Mouse (Mus musculus) hindbrain, embryonic 15.5 days (tissue): Measurements from ENCODE around the gene Tmem132d. TPM values are rescaled to one million over a fixed set of nuclear protein-coding genes. Genes with fewer than 3 reads are reported as not detected.

Experiments
- ATAC-seq: fragments of 200-750 bp; cut with Nextera tagmentation; 2 replicates; pipeline ENCODE4 v1.8.0; 2017; ENCODE audit warnings: low read depth, moderate number of reproducible peaks, moderate TSS enrichment; ENCODE audit not compliant: low FRiP score
- H3K27ac ChIP-seq: fragments of 300-500 bp; sonication (generic); replicated peaks from 2 replicates; pipeline ENCODE4 v1.5.1; 2015; ENCODE audit warnings: mild to moderate bottlenecking, inconsistent platforms
- H3K27me3 ChIP-seq: fragments of 300-500 bp; sonication (generic); 2 replicates; pipeline ENCODE4 v1.6.1; 2015; ENCODE audit warnings: control low read depth, inconsistent platforms
- H3K36me3 ChIP-seq: fragments of 300-500 bp; sonication (generic); 2 replicates; pipeline ENCODE4 v1.6.1; 2015; ENCODE audit warnings: control low read depth, inconsistent platforms
- H3K4me1 ChIP-seq: fragments of 300-500 bp; sonication (generic); replicated peaks from 2 replicates; pipeline ENCODE4 v1.6.1; 2015; ENCODE audit warnings: control low read depth, inconsistent platforms
- H3K4me2 ChIP-seq: fragments of 300-500 bp; sonication (generic); 2 replicates; pipeline ENCODE4 v1.6.1; 2015; ENCODE audit warnings: moderate library complexity, mild to moderate bottlenecking, inconsistent platforms
- H3K4me3 ChIP-seq: fragments of 300-500 bp; sonication (generic); 2 replicates; pipeline ENCODE4 v1.5.1; 2015; ENCODE audit warnings: mild to moderate bottlenecking, inconsistent platforms
- H3K9ac ChIP-seq: fragments of 300-500 bp; sonication (generic); 2 replicates; pipeline ENCODE4 v1.6.1; 2015; ENCODE audit warnings: inconsistent platforms
- H3K9me3 ChIP-seq: fragments of 300-500 bp; sonication (generic); 2 replicates; pipeline ENCODE4 v1.6.1; 2016; ENCODE audit warnings: control low read depth, inconsistent platforms
- WGBS: fragments of 180-500 bp; shearing (Covaris S2); methylation state at CpG from one replicate; pipeline ENCODE4 v1.1.7; 2015; 5-methylcytosine and 5-hydroxymethylcytosine counted together
- polyA plus RNA-seq: library from polyadenylated mRNA; unstranded; fragments of >200 nt; fragmentation: Nextera tagmentation; extraction: Ambion mirVana; gene quantifications from 2 replicates; pipeline ENCODE4 v1.2.1, GENCODE M21; 2015

Gene Tmem132d
- polyA plus RNA-seq, 1 experiment from 2014 or later, result 6.3 TPM

DNA sequence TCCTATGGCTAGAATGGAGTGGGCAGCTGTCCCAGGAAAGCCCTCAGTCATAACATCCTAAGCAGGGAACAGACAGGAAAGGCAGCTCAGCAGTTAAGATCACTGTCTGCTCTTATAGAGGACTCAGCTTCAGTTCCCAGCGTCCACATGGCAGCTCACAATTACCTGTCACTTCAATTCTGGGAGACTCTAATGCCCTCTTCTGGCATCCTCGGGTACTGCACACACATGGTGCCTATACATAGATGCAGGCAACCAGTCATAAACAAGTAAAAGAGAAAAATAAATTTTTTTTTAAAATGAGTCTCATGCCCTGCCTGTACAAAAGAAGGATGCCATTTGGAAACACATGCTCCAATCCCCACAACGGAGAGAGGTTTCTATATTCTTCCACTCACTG, 28.7 kb downstream of the Tmem132d start:
- 90% methylated on average over 3 of the region's 3 CpGs for WGBS
- Histone ChIP-seq H3K36me3 (no peaks in the 10 kb centered on the region), H3K4me2 (no peak overlapping the region), H3K27me3 (no peaks in the 10 kb centered on the region), H3K9ac (no peak overlapping the region), H3K4me3 (no peak overlapping the region), H3K4me1 (no peaks in the 10 kb centered on the region), H3K9me3 (no peaks in the 10 kb centered on the region), H3K27ac (no peak overlapping the region)
- no peak for ATAC-seq

GRCm38 (mm10) chr5:128392372-128392771, 40.5 kb downstream of the Tmem132d start:
- H3K36me3 ChIP-seq, result no peaks in the 10 kb centered on the region
- H3K9ac ChIP-seq, result no peak overlapping the region
- no peak overlapping the region for H3K4me3 ChIP-seq
- H3K27ac ChIP-seq, result no peak overlapping the region
- peaks cover 6% of the 10 kb centered on the region; the same call in 1 of the 2 replicates for H3K4me1 ChIP-seq
- H3K9me3 ChIP-seq, result no peaks in the 10 kb centered on the region
- H3K4me2 ChIP-seq, result no peak overlapping the region
- ATAC-seq, result no peak
- WGBS, result 83% methylated on average over 3 of the region's 3 CpGs
- no peaks in the 10 kb centered on the region for H3K27me3 ChIP-seq

- no peak for ATAC-seq
- Histone ChIP-seq H3K4me1 (peaks cover 6% of the 10 kb centered on the region; the same call in 1 of the 2 replicates), H3K9me3 (no peaks in the 10 kb centered on the region), H3K27me3 (no peaks in the 10 kb centered on the region), H3K4me2 (no peak overlapping the region), H3K36me3 (no peaks in the 10 kb centered on the region), H3K9ac (no peak overlapping the region), H3K27ac (no peak overlapping the region), H3K4me3 (no peak overlapping the region)
- WGBS, result 56% methylated on average over 4 of the region's 4 CpGs
Measured at GRCm38 (mm10) chr5:128389665-128390064, 43.2 kb downstream of the Tmem132d start.

DNA sequence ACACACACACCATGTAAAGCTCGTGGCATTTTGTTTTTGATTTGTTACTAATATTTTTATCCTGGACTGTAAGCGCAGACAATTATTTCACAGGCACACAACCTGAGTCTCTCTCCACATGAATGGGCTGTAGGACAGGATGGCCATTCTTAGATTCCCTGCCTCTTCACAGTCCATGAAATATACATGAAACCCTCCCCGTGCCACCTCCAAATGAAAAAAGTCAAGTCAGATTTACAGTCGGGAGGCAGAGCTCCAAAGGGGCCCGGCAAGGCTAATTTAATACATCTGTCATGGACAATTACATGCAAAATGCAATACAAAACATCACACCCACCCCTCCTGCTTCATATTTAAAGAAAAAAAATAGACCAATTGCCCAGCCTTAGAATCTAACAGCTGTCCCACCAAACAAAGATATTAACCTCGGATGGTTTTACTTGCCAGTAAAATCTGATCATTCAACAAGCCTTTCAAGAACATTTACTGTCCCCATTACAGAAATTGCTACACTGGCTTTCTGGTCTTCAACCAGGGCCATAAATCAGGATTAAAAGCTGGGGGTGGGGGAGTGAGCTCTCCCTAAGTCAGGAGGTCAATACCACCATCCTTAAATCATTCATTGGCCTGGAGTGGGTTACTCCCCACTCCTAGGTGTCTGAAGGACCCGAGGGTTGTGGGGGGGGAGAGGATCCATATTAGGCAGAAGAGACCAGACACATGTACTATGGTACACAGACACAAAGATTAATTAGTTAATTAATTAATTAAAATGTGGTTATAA, 44.3 kb downstream of the Tmem132d start:
- no peak overlapping the region for H3K27ac ChIP-seq
- H3K4me2 ChIP-seq, result no peak overlapping the region
- H3K27me3 ChIP-seq, result no peaks in the 10 kb centered on the region
- no peaks in the 10 kb centered on the region for H3K36me3 ChIP-seq
- H3K9ac ChIP-seq, result no peak overlapping the region
- WGBS, result 41% methylated on average over 7 of the region's 7 CpGs
- no peaks in the 10 kb centered on the region for H3K9me3 ChIP-seq
- H3K4me3 ChIP-seq, result no peak overlapping the region
- no peak for ATAC-seq
- peaks cover 6% of the 10 kb centered on the region; the same call in 1 of the 2 replicates for H3K4me1 ChIP-seq

- no peak overlapping the region for H3K27ac ChIP-seq
- no peak overlapping the region for H3K4me3 ChIP-seq
- no peak overlapping the region for H3K9ac ChIP-seq
- no peak for ATAC-seq
- H3K4me2 ChIP-seq, result no peak overlapping the region
- no peaks in the 10 kb centered on the region for H3K27me3 ChIP-seq
- 92% methylated on average over 3 of the region's 3 CpGs for WGBS
- no peaks in the 10 kb centered on the region for H3K4me1 ChIP-seq
- no peaks in the 10 kb centered on the region for H3K36me3 ChIP-seq
- no peaks in the 10 kb centered on the region for H3K9me3 ChIP-seq
Measured at GRCm38 (mm10) chr5:128369814-128370213, 63.1 kb downstream of the Tmem132d start.

DNA sequence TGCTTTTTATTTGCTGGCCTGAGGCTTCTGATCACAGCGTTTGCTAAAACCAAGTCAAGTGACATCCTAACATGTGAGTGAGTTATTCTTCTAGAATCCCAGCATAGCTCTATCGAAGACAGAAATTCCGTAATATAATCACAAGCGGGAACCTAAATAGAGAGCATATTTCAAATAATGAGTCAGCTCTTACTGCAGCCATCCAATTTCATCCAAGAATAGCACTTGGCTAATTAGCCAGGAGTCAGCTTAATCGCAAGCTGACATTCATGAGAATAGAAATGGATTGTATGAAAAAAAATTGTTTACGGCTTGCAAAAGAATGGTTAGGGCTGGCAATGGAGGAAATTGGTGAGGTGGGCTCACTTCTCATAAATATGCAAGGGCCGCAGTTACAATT, 63.8 kb downstream of the Tmem132d start:
- Histone ChIP-seq H3K4me2 (no peak overlapping the region), H3K36me3 (no peaks in the 10 kb centered on the region), H3K27ac (no peak overlapping the region; the same call in 1 of the 2 replicates), H3K4me3 (no peak overlapping the region), H3K9me3 (no peaks in the 10 kb centered on the region), H3K9ac (no peak overlapping the region), H3K27me3 (no peaks in the 10 kb centered on the region), H3K4me1 (no peaks in the 10 kb centered on the region)
- WGBS, result 76% methylated on average over 7 of the region's 7 CpGs
- no peak for ATAC-seq

- no peaks in the 10 kb centered on the region for H3K4me1 ChIP-seq
- H3K27me3 ChIP-seq, result no peaks in the 10 kb centered on the region
- no peak overlapping the region for H3K27ac ChIP-seq
- 92% methylated on average over 3 of the region's 3 CpGs for WGBS
- no peaks in the 10 kb centered on the region for H3K36me3 ChIP-seq
- no peak overlapping the region for H3K4me3 ChIP-seq
- H3K4me2 ChIP-seq, result no peak overlapping the region
- no peaks in the 10 kb centered on the region for H3K9me3 ChIP-seq
- H3K9ac ChIP-seq, result no peak overlapping the region
- no peak for ATAC-seq
Measured at GRCm38 (mm10) chr5:128365261-128365985, 67.5 kb downstream of the Tmem132d start.

GRCm38 (mm10) chr5:128360946-128361675, 71.8 kb downstream of the Tmem132d start:
- H3K4me1 ChIP-seq, result no peaks in the 10 kb centered on the region
- H3K4me3 ChIP-seq, result no peak overlapping the region
- H3K36me3 ChIP-seq, result no peaks in the 10 kb centered on the region
- no peak overlapping the region for H3K9ac ChIP-seq
- 64% methylated on average over 23 of the region's 23 CpGs for WGBS
- no peaks in the 10 kb centered on the region for H3K9me3 ChIP-seq
- no peak overlapping the region for H3K4me2 ChIP-seq
- no peak overlapping the region for H3K27ac ChIP-seq
- no peak for ATAC-seq
- H3K27me3 ChIP-seq, result no peaks in the 10 kb centered on the region

GRCm38 (mm10) chr5:128348835-128349234, 84.0 kb downstream of the Tmem132d start:
- Histone ChIP-seq H3K4me3 (no peak overlapping the region), H3K27ac (no peak overlapping the region), H3K4me2 (no peak overlapping the region), H3K36me3 (no peaks in the 10 kb centered on the region), H3K9me3 (0 out of 2 replicates have a peak, but pooled peaks cover 5% of the 10 kb centered on the region), H3K9ac (no peak overlapping the region), H3K4me1 (no peaks in the 10 kb centered on the region), H3K27me3 (no peaks in the 10 kb centered on the region)
- WGBS, result 50% methylated on average over 2 of the region's 2 CpGs
- no peak for ATAC-seq

DNA sequence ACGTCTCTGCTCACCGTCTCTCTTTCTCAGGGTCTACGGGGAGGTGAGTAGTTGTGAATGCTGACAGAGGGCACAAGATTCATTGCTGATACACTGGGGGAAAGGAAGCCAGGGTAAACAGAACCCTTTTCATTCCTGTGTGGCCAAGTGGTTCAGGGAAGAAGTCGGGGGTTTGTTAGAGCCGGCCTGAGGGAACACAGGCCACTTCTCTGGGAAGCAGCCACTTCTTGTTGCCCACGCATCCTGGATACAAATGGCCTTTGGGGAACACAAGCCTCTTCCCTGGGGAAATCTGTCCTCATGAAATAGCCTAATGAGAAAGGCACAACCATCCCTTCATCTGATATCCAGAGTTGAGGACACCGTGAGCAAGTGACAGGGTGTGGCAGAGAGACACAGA, 96.0 kb downstream of the Tmem132d start:
- Histone ChIP-seq H3K4me3 (no peak overlapping the region), H3K4me2 (no peak overlapping the region), H3K27me3 (no peaks in the 10 kb centered on the region), H3K4me1 (peaks cover 10% of the 10 kb centered on the region; the same call in 1 of the 2 replicates), H3K36me3 (no peaks in the 10 kb centered on the region), H3K9ac (no peak overlapping the region), H3K27ac (no peak overlapping the region), H3K9me3 (no peaks in the 10 kb centered on the region)
- WGBS, result 72% methylated on average over 7 of the region's 7 CpGs
- 0 out of 2 replicates have a peak, but pooled peaks have one; percentile 15 for ATAC-seq

DNA sequence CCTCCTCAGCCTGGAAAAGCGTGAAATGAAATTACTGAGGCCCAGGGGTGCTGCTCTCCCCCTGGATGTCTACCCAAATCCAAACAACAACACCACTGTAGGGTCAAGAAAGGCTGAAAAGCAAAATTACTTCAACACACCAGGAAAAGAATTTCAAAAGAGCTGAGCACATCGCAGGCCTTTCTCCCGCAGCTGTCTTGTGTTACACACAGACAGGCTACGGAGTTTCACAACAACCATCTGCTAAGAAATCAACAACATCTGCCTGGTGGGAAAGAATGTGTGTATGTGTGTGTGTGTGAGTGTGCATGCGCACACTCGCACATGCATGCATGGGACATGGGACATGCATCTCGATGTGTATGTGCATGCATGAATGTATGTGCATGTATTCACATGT, 100.1 kb downstream of the Tmem132d start:
- H3K4me1 ChIP-seq, result peaks cover 10% of the 10 kb centered on the region; the same call in 1 of the 2 replicates
- ATAC-seq, result no peak
- H3K4me2 ChIP-seq, result no peak overlapping the region
- no peaks in the 10 kb centered on the region for H3K27me3 ChIP-seq
- no peak overlapping the region for H3K27ac ChIP-seq
- H3K9ac ChIP-seq, result no peak overlapping the region
- H3K9me3 ChIP-seq, result no peaks in the 10 kb centered on the region
- H3K4me3 ChIP-seq, result no peak overlapping the region
- no peaks in the 10 kb centered on the region for H3K36me3 ChIP-seq
- WGBS, result 78% methylated on average over 7 of the region's 7 CpGs

DNA sequence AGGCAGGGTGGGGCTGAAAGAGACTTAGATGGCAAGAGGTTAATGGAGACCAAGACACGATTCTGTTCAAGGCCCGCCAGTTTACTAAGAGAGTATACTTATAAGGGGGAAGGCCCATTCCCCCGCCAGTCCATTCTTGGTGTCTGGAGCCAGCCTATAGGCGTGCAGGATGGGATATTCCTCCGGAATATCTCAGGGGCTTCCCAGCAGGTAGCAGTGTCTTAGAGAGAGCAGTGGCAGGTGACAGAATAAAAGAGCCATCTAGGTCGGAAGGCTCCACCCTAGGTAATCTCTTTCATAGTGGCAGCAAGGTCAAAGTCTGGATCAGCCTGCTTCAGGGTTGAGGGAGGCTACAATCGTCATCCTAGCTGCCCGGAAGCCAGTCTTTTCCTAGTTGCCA, 102.5 kb downstream of the Tmem132d start:
- WGBS, result 84% methylated on average over 8 of the region's 8 CpGs
- Histone ChIP-seq H3K36me3 (no peaks in the 10 kb centered on the region), H3K4me2 (no peak overlapping the region), H3K9me3 (no peaks in the 10 kb centered on the region), H3K27me3 (no peaks in the 10 kb centered on the region), H3K9ac (no peak overlapping the region), H3K4me1 (peaks cover 10% of the 10 kb centered on the region; the same call in 1 of the 2 replicates), H3K27ac (no peak overlapping the region), H3K4me3 (no peak overlapping the region)
- ATAC-seq, result no peak
